Mouse (Mus musculus): Measurements from ENCODE around the gene Miox. TPM values are rescaled to one million over a fixed set of nuclear protein-coding genes. Genes with fewer than 3 reads are reported as not detected.

Miox gene
- not detected for total RNA-seq (2023)

DNA sequence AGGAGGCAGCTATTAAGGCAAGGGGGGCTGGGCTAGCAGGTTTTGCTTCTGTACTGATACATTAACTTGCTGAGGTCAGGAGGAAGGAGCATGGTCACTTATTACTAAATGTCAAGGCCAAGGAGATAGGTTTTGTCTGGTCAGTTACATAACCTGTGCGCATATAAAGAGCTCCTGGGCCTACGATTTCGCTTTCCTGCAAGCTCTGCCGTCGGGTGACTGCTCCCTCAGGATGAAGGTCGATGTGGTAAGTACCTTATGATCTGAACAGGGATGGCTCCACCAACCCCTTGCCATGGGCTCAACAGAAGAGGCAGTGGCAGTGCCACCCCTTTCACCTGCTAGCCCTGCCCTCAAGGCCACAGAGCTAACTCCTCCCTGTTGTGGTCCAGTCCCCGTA, at the start of gene Miox:
TSS of gene Miox (plus strand) at position 128 of the 400 bp plus-strand sequence.

GRCm38 (mm10) chr15:89315190-89315731, 18.9 kb upstream of the Miox start, which contains the start of gene Sbf1:
Gene Sbf1, minus strand, starts transcription at chr15:89315311.

DNA sequence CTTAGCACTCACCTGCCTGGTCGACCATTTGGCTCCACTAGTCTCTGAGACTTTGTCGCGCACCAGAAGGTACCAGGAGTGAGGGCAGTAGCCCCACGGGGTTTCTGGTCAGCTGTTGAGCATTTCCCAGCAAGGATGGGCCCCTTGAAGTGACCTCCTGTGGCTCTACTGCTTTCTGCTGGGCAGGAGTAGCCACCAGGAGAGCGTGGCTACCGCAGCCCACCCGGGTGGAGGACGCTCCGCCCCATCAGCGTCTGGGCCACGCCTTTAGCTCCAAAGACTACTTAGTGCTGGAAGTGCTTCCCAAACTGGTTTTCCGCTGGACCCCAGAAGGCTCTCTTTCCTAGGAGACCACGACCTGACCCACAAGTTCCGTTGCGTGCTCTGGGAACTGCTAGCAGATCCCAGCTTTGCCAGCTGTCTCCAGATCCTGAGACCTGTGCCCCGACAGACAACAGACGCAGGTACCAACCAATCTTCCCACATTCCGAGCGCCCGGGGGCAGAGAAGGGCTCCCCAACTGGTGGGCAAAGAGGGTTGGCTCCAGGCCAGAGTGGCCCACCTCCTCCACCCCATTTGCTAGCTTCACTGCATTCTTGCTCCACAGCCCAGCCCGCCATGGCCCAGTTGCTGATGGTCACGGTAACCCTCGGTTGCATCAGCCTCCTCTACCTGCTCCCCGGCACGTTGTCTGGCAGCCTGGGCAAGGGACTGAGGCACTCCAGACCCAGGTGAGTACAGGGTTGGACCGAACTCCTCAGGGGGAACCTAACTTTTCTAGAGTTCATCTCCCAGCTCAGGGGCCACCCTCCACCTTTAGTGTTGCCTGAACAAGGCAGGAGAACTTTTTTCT, 11.3 kb upstream of the Miox start, which contains the start of gene Adm2:
TSS of gene Adm2 (plus strand) at position 51 of the 853 bp plus-strand sequence.

GRCm38 (mm10) chr15:89355241-89356187, 21.3 kb downstream of the Miox start, which contains the start of the genes Lmf2 and Ncaph2:
Gene Lmf2, minus strand, starts transcription at chr15:89355659.
Gene Ncaph2, plus strand, starts transcription at chr15:89355719.

DNA sequence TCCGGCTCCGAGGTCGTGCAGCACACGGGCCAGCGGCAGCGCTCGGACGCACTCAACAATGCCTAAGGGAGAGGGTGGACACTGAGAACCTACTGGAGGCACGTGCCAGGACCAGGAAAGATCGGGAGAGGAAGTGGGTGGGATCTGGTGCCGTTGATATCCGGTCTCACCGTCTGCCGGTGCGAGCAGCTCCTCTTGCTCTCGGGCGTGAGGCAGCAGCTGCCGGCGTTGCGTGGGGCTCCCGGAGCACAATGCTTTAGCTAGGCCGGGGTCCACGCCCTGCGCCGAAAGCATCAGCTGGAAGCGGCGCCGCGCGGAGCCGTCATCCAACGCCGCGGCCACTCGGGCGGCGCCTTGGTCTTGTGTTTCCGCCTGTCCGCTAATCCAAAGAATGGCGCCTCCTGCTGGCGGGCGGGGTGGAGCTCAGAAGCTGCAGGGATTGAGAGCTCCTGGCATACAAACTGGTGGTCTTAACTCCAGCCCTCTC, 39.6 kb downstream of the Miox start, which contains the start of gene Sco2:
TSS of gene Sco2 (minus strand) at position 85 of the 487 bp plus-strand sequence.

GRCm38 (mm10) chr15:89376957-89377356, 42.8 kb downstream of the Miox start, which contains the start of gene Tymp:
Gene Tymp, minus strand, starts transcription at chr15:89377039.

DNA sequence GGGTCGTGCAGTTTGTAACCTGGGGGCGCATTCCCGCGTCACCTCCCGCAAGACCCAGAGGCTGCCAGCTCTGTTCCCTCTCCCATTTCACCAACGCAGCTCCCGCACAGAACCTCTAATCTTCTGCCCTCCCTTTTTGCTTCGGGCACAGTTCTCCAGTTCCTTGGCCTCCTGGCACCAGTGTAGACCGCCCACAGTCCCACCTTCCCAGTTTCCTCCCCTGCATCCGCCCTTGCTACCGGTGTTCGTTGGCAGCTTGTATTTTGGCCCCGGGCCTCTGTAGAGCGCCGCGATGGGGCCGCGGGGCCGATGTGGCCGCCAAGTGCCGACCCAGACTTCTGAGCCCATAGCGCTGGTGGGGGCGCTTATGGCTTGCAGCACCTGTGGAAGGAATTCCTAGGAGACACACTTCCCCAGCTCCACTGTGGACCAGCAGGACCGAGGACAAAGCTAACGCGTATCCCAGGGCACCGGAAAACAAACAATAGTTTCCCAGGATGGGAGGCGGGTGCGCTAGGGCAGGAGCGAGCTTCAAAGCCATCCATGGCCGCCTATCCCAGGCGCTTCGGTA, 44.7 kb downstream of the Miox start, which contains the start of gene Odf3b:
TSS of gene Odf3b (minus strand) at position 452 of the 571 bp plus-strand sequence.

DNA sequence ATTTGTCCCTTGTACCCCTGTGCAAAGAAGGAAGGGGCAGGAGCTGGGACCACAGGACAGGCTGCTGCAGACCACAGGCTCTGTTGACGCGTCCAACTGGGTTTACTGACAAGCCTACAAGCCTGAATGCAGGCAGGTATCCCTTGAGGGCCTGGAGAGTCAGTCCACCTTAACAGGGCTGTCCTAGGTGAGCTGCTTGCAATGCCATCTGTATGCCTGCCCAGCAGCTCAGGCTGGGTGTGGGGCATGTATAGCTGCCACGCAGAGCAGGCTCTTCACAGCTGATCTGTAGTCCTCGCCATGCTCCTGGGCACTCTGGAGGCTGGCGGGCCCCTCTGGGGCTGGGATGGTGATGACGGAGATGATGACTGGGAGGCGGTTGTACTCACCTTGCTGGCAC, 50.4 kb downstream of the Miox start, which contains the start of gene Klhdc7b:
TSS of gene Klhdc7b (plus strand) at position 301 of the 400 bp plus-strand sequence.

Other genes starting within 250 kb of the Miox start
- gene Selenoo, start 245.3 kb upstream of the Miox start, total RNA-seq (2023) = 10 to 100 TPM; 30.7 to 31.6 TPM
- gene Tubgcp6, start 211.3 kb upstream of the Miox start, total RNA-seq (2023) = 10 to 100 TPM; 56.5 to 64.7 TPM
- gene Hdac10, start 205.7 kb upstream of the Miox start, total RNA-seq (2023) = 100 to 1,000 TPM in 1 of 2 experiments, 10 to 100 TPM in 1; 99.3 to 101 TPM
- gene Mapk12, start 193.7 kb upstream of the Miox start, total RNA-seq (2023) = 10 to 100 TPM; 17.9 to 21.0 TPM
- gene Mapk11, start 184.8 kb upstream of the Miox start, total RNA-seq (2023) = 10 to 100 TPM; 87.0 to 90.1 TPM
- gene Plxnb2, start 153.6 kb upstream of the Miox start, total RNA-seq (2023) = 10 to 100 TPM in 1 of 2 experiments, 1 to 10 TPM in 1; 9.8 to 12.8 TPM
- 10 to 100 TPM; 34.3 to 37.2 TPM for gene Dennd6b, start 137.9 kb upstream of the Miox start, total RNA-seq (2023)
- gene Ppp6r2, start 122.8 kb upstream of the Miox start, total RNA-seq (2023) = 10 to 100 TPM; 59.2 to 68.8 TPM
- 100 to 1,000 TPM; 240 to 267 TPM for gene Sbf1, start 19.1 kb upstream of the Miox start, total RNA-seq (2023)
- gene Adm2, start 11.7 kb upstream of the Miox start, total RNA-seq (2023) = not detected
- 10 to 100 TPM; 50.3 to 51.8 TPM for gene Lmf2, start 21.3 kb downstream of the Miox start, total RNA-seq (2023)
- gene Ncaph2, start 21.3 kb downstream of the Miox start, total RNA-seq (2023) = 100 to 1,000 TPM; 130 to 147 TPM
- 10 to 100 TPM; 17.2 to 20.1 TPM for gene Sco2, start 39.4 kb downstream of the Miox start, total RNA-seq (2023)
- gene Tymp, start 42.6 kb downstream of the Miox start, total RNA-seq (2023) = 1 to 10 TPM in 1 of 2 experiments, under 1 TPM in 1; 0.59 to 1.4 TPM
- gene Odf3b, start 44.9 kb downstream of the Miox start, total RNA-seq (2023) = not detected
- not detected for gene Klhdc7b, start 50.5 kb downstream of the Miox start, total RNA-seq (2023)
- gene Syce3, start 76.1 kb downstream of the Miox start, total RNA-seq (2023) = not detected
- 1 to 10 TPM; 6.8 to 9.8 TPM for gene Cpt1b, start 91.5 kb downstream of the Miox start, total RNA-seq (2023)
- gene C730034F03Rik, start 95.2 kb downstream of the Miox start, total RNA-seq (2023) = 10 to 100 TPM; 12.2 to 15.8 TPM
- gene Gm44502, start 95.3 kb downstream of the Miox start, total RNA-seq (2023) = not detected
- gene Chkb, start 95.5 kb downstream of the Miox start, total RNA-seq (2023) = 100 to 1,000 TPM; 245 to 328 TPM
- not detected for gene Mapk8ip2, start 119.5 kb downstream of the Miox start, total RNA-seq (2023)
- 10 to 100 TPM; 15.8 to 18.1 TPM for gene Arsa, start 143.0 kb downstream of the Miox start, total RNA-seq (2023)
- gene Shank3, start 165.2 kb downstream of the Miox start, total RNA-seq (2023) = not detected
- gene Acr, start 233.9 kb downstream of the Miox start, total RNA-seq (2023) = not detected

Measured in B cell, adult 67 days (primary cell).